Comparison of ENCODE assay signal across 35 mouse cellular contexts in the genomic region with DNA sequence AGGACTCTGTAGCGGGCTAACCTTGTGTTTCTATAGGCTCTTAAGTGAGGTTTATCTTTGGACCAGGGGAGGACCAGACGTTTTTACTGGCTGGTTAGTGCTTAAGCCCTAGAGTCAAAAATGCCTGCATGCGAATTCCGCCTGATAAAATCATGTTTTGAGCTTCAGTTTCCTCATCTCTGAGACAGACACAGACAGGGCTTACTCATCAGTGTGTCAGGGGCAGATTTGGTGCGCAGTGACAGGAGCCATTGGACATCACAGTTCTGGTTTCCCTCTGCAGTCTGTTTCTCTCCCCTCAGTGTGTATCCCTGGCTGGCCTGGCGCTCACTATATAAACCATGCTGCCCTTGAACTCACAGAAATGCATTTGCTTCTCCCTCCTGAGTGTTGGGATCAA. TPM values are rescaled to one million over a fixed set of nuclear protein-coding genes. Genes with fewer than 3 reads are reported as not detected.
DNase-seq lines count a peak whose midpoint lies in the region; ATAC-seq lines count a peak whose summit lies in the region.
"Had no signal": no experiment of that assay in that cellular context is flagged by ENCODE, and none has a peak within 500 bp of the region (broad histone marks: within the 10 kb centered on the region; RNA-seq: fewer than 3 reads in every experiment).

No protein-coding gene starts in this region.

- peaks cover 34% of the 10 kb centered on the region for H3K36me3 ChIP-seq in megakaryocyte, embryonic 14.5 days (replicated peaks; ENCODE audit: low read length)
- no peaks in the 10 kb centered on the region for H3K36me3 ChIP-seq in stomach, embryonic 16.5 days (ENCODE audit: control insufficient read depth, insufficient read depth, low read length)

- no peak for ATAC-seq in megakaryocyte, adult 5-6 weeks (ENCODE audit: poor library complexity, severe bottlenecking)
- no peak for ATAC-seq in stomach, embryonic 16.5 days (ENCODE audit: insufficient read depth, low FRiP score)
- ATAC-seq: hindbrain, embryonic 16.5 days; intestine, postnatal 0 days; midbrain, embryonic 13.5 days had no signal

- peak overlapping the region; percentile 51; the same call in 1 of the 2 replicates for H3K27ac ChIP-seq in stomach, embryonic 16.5 days (ENCODE audit: low read length)
- H3K27ac ChIP-seq: embryonic facial prominence, embryonic 12.5 days; forebrain, embryonic 12.5 days; heart, embryonic 15.5 days; liver, embryonic 14.5 days; midbrain, embryonic 13.5 days had no signal

- peaks cover 76% of the 10 kb centered on the region for H3K4me1 ChIP-seq in megakaryocyte, embryonic 14.5 days
- peaks cover 27% of the 10 kb centered on the region for H3K4me1 ChIP-seq in stomach, embryonic 16.5 days (ENCODE audit: control insufficient read depth, insufficient read depth, low read length)

- H3K9ac ChIP-seq in stomach, embryonic 16.5 days (ENCODE audit: low read length) = no peak overlapping the region
- H3K9ac ChIP-seq: embryonic facial prominence, embryonic 12.5 days; forebrain, embryonic 12.5 days; heart, embryonic 15.5 days; liver, embryonic 14.5 days; lung, embryonic 14.5 days; midbrain, embryonic 13.5 days had no signal

- WGBS in stomach, embryonic 16.5 days = 59% methylated on average over 6 of the region's 6 CpGs

- H3K4me3 ChIP-seq in megakaryocyte, embryonic 14.5 days (replicated peaks) = peak overlapping the region; percentile 72
- H3K4me3 ChIP-seq in stomach, embryonic 16.5 days (replicated peaks; ENCODE audit: low read length) = no peak overlapping the region
- H3K4me3 ChIP-seq: embryonic facial prominence, embryonic 12.5 days; erythroblast, embryonic 14.5 days; forebrain, embryonic 12.5 days; heart, embryonic 15.5 days; midbrain, embryonic 13.5 days had no signal

- DNase-seq in adrenal gland, postnatal 14 days = peak; percentile 43
- DNase-seq in adrenal gland, postnatal 4 days (ENCODE audit: low spot score in 2 of 2) = no peak
- DNase-seq in adrenal gland, postnatal 36 days = peak; percentile 48 to 50
- DNase-seq in heart, postnatal 14 days = no peak
- no peak for DNase-seq in cerebellum, adult 11 months
- DNase-seq: B cell, adult 2 months; cerebellum, adult 11-12 months; cerebellum, postnatal 14 days; kidney, postnatal 36 days; lung, embryonic 14.5 days; lung, postnatal 4 days; thymus, adult 2 months; thymus, postnatal 4 days had no signal

- intact Hi-C loops in heart, postnatal 14 days (cut with DNase I) = no loop called here

- no peaks in the 10 kb centered on the region for H3K9me3 ChIP-seq in megakaryocyte, embryonic 14.5 days
- H3K9me3 ChIP-seq in stomach, embryonic 16.5 days (replicated peaks; ENCODE audit: control insufficient read depth, low read length) = no peaks in the 10 kb centered on the region
- H3K9me3 ChIP-seq: embryonic facial prominence, embryonic 12.5 days; forebrain, embryonic 12.5 days; G1E; heart, embryonic 15.5 days; midbrain, embryonic 13.5 days had no signal

- no peaks in the 10 kb centered on the region for H3K27me3 ChIP-seq in megakaryocyte, embryonic 14.5 days (replicated peaks)
- H3K27me3 ChIP-seq in stomach, embryonic 16.5 days (ENCODE audit: control insufficient read depth, insufficient read depth, low read length) = no peaks in the 10 kb centered on the region
- H3K27me3 ChIP-seq: CH12.LX; embryonic facial prominence, embryonic 12.5 days; forebrain, embryonic 12.5 days; heart, embryonic 15.5 days; midbrain, embryonic 13.5 days had no signal

- no peak overlapping the region for H3K4me2 ChIP-seq in stomach, embryonic 16.5 days (ENCODE audit: low read depth, low read length)
- H3K4me2 ChIP-seq: embryonic facial prominence, embryonic 12.5 days; forebrain, embryonic 12.5 days; heart, embryonic 15.5 days; lung, embryonic 14.5 days; midbrain, embryonic 13.5 days had no signal

RNA-seq across cellular contexts. Expression of a gene that starts 5.7 kb away (rescaled TPM):
- 32.1 and 32.5 TPM in 2 replicates for total RNA-seq in adrenal gland, postnatal 14 days (2021)
- 10 to 100 TPM; 16.7 to 18.0 TPM for total RNA-seq in adrenal gland, postnatal 4 days (2021)
- 13.5 and 29.3 TPM in 2 replicates for polyA plus RNA-seq in megakaryocyte, embryonic 14.5 days (2012; ENCODE audit: insufficient read depth, low replicate concordance)
- total RNA-seq in megakaryocyte, adult 5-6 weeks (2015) = not detected in 2 replicates
- not detected in 2 replicates for total RNA-seq in megakaryocyte, adult 5-6 weeks (2017)
- total RNA-seq in adrenal gland, postnatal 36 days (2021) = 10 to 100 TPM; 15.3 to 21.2 TPM
- 1.1 and 1.3 TPM in 2 replicates for polyA plus RNA-seq in stomach, embryonic 16.5 days (2015; fragmentation: Nextera tagmentation; extraction: Ambion mirVana)
- total RNA-seq in heart, postnatal 14 days (2021) = 10 to 100 TPM; 12.9 to 13.7 TPM
- total RNA-seq: hematopoietic stem cell, adult 5-6 weeks had no signal
- polyA plus RNA-seq: erythroblast, embryonic 14.5 days had no signal

RNA-seq across cellular contexts. Expression of a gene that starts 10.9 kb away (rescaled TPM):
- 94.7 and 109 TPM in 2 replicates for total RNA-seq in adrenal gland, postnatal 14 days (2021)
- total RNA-seq in adrenal gland, postnatal 4 days (2021) = 100 to 1,000 TPM; 134 to 142 TPM
- 46.3 and 115 TPM in 2 replicates for polyA plus RNA-seq in megakaryocyte, embryonic 14.5 days (2012; ENCODE audit: insufficient read depth, low replicate concordance)
- 186 and 196 TPM in 2 replicates for total RNA-seq in megakaryocyte, adult 5-6 weeks (2015)
- total RNA-seq in megakaryocyte, adult 5-6 weeks (2017) = 139 and 154 TPM in 2 replicates
- total RNA-seq in adrenal gland, postnatal 36 days (2021) = 10 to 100 TPM; 81.0 to 86.5 TPM
- polyA plus RNA-seq in stomach, embryonic 16.5 days (2015; fragmentation: Nextera tagmentation; extraction: Ambion mirVana) = 180 and 192 TPM in 2 replicates
- total RNA-seq in heart, postnatal 14 days (2021) = 10 to 100 TPM; 38.8 to 49.6 TPM

RNA-seq across cellular contexts. Expression of a gene that starts 21.9 kb away (rescaled TPM):
- total RNA-seq in adrenal gland, postnatal 14 days (2021) = 1.2 and 1.5 TPM in 2 replicates
- under 1 TPM; 0.65 to 0.90 TPM for total RNA-seq in adrenal gland, postnatal 4 days (2021)
- 3.0 and 15.0 TPM in 2 replicates for polyA plus RNA-seq in megakaryocyte, embryonic 14.5 days (2012; ENCODE audit: insufficient read depth, low replicate concordance)
- 0.68 and 1.0 TPM in 2 replicates for total RNA-seq in megakaryocyte, adult 5-6 weeks (2015)
- 0.98 and 0.99 TPM in 2 replicates for total RNA-seq in megakaryocyte, adult 5-6 weeks (2017)
- total RNA-seq in adrenal gland, postnatal 36 days (2021) = under 1 TPM; 0.46 to 0.70 TPM
- polyA plus RNA-seq in stomach, embryonic 16.5 days (2015; fragmentation: Nextera tagmentation; extraction: Ambion mirVana) = 0.27 and 0.47 TPM in 2 replicates
- total RNA-seq in heart, postnatal 14 days (2021) = under 1 TPM; 0.44 to 0.62 TPM
- total RNA-seq: hematopoietic stem cell, adult 5-6 weeks had no signal
- polyA plus RNA-seq: lung, embryonic 14.5 days had no signal

RNA-seq across cellular contexts. Expression of a gene that starts 26.4 kb away (rescaled TPM):
- 129 and 173 TPM in 2 replicates for total RNA-seq in adrenal gland, postnatal 14 days (2021)
- 100 to 1,000 TPM; 112 to 122 TPM for total RNA-seq in adrenal gland, postnatal 4 days (2021)
- 284 and 689 TPM in 2 replicates for polyA plus RNA-seq in megakaryocyte, embryonic 14.5 days (2012; ENCODE audit: insufficient read depth, low replicate concordance)
- 196 and 200 TPM in 2 replicates for total RNA-seq in megakaryocyte, adult 5-6 weeks (2015)
- total RNA-seq in megakaryocyte, adult 5-6 weeks (2017) = 91.7 and 117 TPM in 2 replicates
- total RNA-seq in adrenal gland, postnatal 36 days (2021) = 100 to 1,000 TPM in 1 of 2 experiments, 10 to 100 TPM in 1; 88.9 to 157 TPM
- 60.6 and 65.9 TPM in 2 replicates for polyA plus RNA-seq in stomach, embryonic 16.5 days (2015; fragmentation: Nextera tagmentation; extraction: Ambion mirVana)
- total RNA-seq in heart, postnatal 14 days (2021) = 10 to 100 TPM; 62.9 to 77.1 TPM

RNA-seq across cellular contexts. Expression of a gene that starts 28.3 kb away (rescaled TPM):
- total RNA-seq in adrenal gland, postnatal 14 days (2021) = not detected in 2 replicates
- total RNA-seq in adrenal gland, postnatal 4 days (2021) = not detected
- polyA plus RNA-seq in megakaryocyte, embryonic 14.5 days (2012; ENCODE audit: insufficient read depth, low replicate concordance) = not detected in 2 replicates
- not detected in 2 replicates for total RNA-seq in megakaryocyte, adult 5-6 weeks (2015)
- total RNA-seq in megakaryocyte, adult 5-6 weeks (2017) = not detected in 2 replicates
- not detected for total RNA-seq in adrenal gland, postnatal 36 days (2021)
- not detected in 2 replicates for polyA plus RNA-seq in stomach, embryonic 16.5 days (2015; fragmentation: Nextera tagmentation; extraction: Ambion mirVana)
- not detected for total RNA-seq in heart, postnatal 14 days (2021)
- total RNA-seq: CH12.LX; G1E; gastrocnemius, postnatal 4 days; heart, adult 8-10 months; hematopoietic stem cell, adult 5-6 weeks; layer of hippocampus, adult 8-10 months; left cerebral cortex, postnatal 14 days had no signal
- polyA plus RNA-seq: embryonic facial prominence, embryonic 12.5 days; erythroblast, embryonic 14.5 days; forebrain, embryonic 12.5 days; G1E; heart, embryonic 15.5 days; intestine, postnatal 0 days; kidney, embryonic 14.5 days; limb, embryonic 14.5 days; liver, embryonic 14.5 days; lung, embryonic 14.5 days; midbrain, embryonic 13.5 days; neural tube, embryonic 14.5 days; spleen, adult 2 months; thymus, adult 2 months had no signal

Comparison
In these comparisons a context has a peak if more than half of its experiments do, and no peak if none do; other contexts are left out.
1. DNase-seq: peak in adrenal gland, postnatal 14 days (single experiment) and adrenal gland, postnatal 36 days (2 of 2); none in adrenal gland, postnatal 4 days (0 of 2), heart, postnatal 14 days (0 of 2) and cerebellum, adult 11 months (single experiment).
2. RNA of a gene that starts 5.7 kb away (total RNA-seq): 32.1 to 32.5 TPM in adrenal gland, postnatal 14 days, 15.3 to 21.2 TPM in adrenal gland, postnatal 36 days, 16.7 to 18.0 TPM in adrenal gland, postnatal 4 days and 12.9 to 13.7 TPM in heart, postnatal 14 days; not detected in megakaryocyte, adult 5-6 weeks; every median in the first group is over 10 times any median in the second.